Mouse (Mus musculus): ENCODE results near the gene Gpsm3. TPM values are rescaled to one million over a fixed set of nuclear protein-coding genes. Genes with fewer than 3 reads are reported as not detected.
A peak's percentile ranks its signal among the peaks of the same experiment; 100 is the strongest.

Gpsm3 gene
- total and polyA plus RNA-seq, 2 experiments from 2014 or later: 4.8 to 5.4 TPM

DNA sequence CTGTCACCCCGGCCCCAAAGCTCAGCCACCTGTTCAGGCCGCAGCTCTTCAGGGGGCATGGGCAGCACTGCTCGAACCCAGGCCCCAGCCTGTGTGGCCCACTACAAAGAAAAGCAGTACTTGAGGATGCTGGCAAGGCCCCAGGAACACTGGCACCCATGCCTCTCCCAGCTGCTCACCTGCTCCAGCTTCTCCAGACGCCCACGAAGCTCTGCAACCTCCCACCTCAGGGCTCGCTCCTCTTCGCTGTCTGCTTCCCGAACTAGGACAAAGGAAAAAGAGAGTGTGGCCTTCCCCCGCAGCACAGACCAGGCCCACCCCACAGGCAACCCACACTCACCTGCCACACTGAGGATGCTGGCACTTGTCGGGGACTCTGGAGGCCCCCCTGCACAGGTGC, 24.2 kb downstream of the Gpsm3 start:
- ATAC-seq (no peak), DNase-seq (ENCODE audit: low spot score) (peak; percentile 1)
- Histone ChIP-seq H3K4me1 (ENCODE audit: insufficient read depth, low read length) (no peaks in the 10 kb centered on the region), H3K9me3 (ENCODE audit: low read length) (no peaks in the 10 kb centered on the region), H3K36me3 (ENCODE audit: insufficient read depth, low read length) (peaks cover 40% of the 10 kb centered on the region), H3K9ac (replicated peaks; ENCODE audit: low read length) (no peak overlapping the region), H3K4me3 (ENCODE audit: low read length) (no peak overlapping the region), H3K27me3 (ENCODE audit: insufficient read depth, low read length) (no peaks in the 10 kb centered on the region), H3K27ac (no peak overlapping the region), H3K4me2 (ENCODE audit: low read depth, low read length) (no peak overlapping the region)
- no peak for TF ChIP-seq CTCF (IDR thresholded peaks at IDR 0.05; ENCODE audit: low read depth)
- WGBS: 93% methylated on average over 10 of the region's 10 CpGs

DNA sequence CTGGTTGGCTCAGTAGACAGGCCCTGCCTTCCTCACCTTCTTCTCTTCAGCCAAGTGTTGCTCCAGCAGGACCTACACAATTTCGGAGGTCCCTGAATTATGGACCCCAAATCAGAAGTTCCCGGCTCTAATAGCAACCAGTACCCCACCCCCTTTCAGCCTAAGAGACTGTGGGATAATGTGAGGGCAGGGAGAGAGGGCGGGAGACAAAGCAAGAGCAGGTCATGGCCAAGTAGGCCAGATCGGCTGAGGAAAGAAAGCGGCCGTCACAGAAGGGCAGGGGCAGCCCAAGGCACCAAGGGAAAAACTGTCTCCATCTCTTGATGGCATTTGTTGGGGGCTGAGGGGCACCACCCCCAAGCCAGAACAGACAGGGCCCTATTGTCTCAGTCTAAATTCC, 26.3 kb downstream of the Gpsm3 start, which contains the start of gene Egfl8:
Egfl8 (minus strand) TSS at position 101 of the 400 bp plus-strand sequence.
- peak; percentile 0 for DNase-seq (ENCODE audit: low spot score)
- Histone ChIP-seq H3K27ac (no peak within 1 kb of the TSS; the same call in 1 of the 2 replicates), H3K9me3 (ENCODE audit: low read length) (no peaks in the 10 kb centered on the region), H3K4me3 (ENCODE audit: low read length) (no peak within 1 kb of the TSS), H3K9ac (replicated peaks; ENCODE audit: low read length) (no peak within 1 kb of the TSS), H3K27me3 (ENCODE audit: insufficient read depth, low read length) (no peaks in the 10 kb centered on the region), H3K36me3 (ENCODE audit: insufficient read depth, low read length) (peaks cover 40% of the 10 kb centered on the region), H3K4me1 (ENCODE audit: insufficient read depth, low read length) (no peaks in the 10 kb centered on the region), H3K4me2 (ENCODE audit: low read depth, low read length) (no peak within 1 kb of the TSS)
- no peak for TF ChIP-seq CTCF (IDR thresholded peaks at IDR 0.05; ENCODE audit: low read depth)
- 52% methylated on average over 6 of the region's 6 CpGs for WGBS
- ATAC-seq: no peak

GRCm38 (mm10) chr17:34618999-34619398, 29.4 kb downstream of the Gpsm3 start:
- no peak for ATAC-seq
- no peak overlapping the region for H3K9ac ChIP-seq (replicated peaks; ENCODE audit: low read length)
- TF ChIP-seq CTCF (IDR thresholded peaks at IDR 0.05; ENCODE audit: low read depth): peak; percentile 78
- peak; percentile 64 for DNase-seq (ENCODE audit: low spot score)
- H3K4me3 ChIP-seq (ENCODE audit: low read length): no peak overlapping the region
- no peak overlapping the region for H3K27ac ChIP-seq
- H3K4me1 ChIP-seq (ENCODE audit: insufficient read depth, low read length): no peaks in the 10 kb centered on the region
- peaks cover 21% of the 10 kb centered on the region; the same call in 1 of the 2 replicates for H3K36me3 ChIP-seq (ENCODE audit: insufficient read depth, low read length)
- H3K27me3 ChIP-seq (ENCODE audit: insufficient read depth, low read length): no peaks in the 10 kb centered on the region
- 20% methylated on average over 6 of the region's 6 CpGs for WGBS
- no peaks in the 10 kb centered on the region for H3K9me3 ChIP-seq (ENCODE audit: low read length)
- no peak overlapping the region for H3K4me2 ChIP-seq (ENCODE audit: low read depth, low read length)

- Histone ChIP-seq H3K4me1 (ENCODE audit: insufficient read depth, low read length) (no peaks in the 10 kb centered on the region), H3K27me3 (ENCODE audit: insufficient read depth, low read length) (no peaks in the 10 kb centered on the region), H3K4me2 (ENCODE audit: low read depth, low read length) (no peak overlapping the region), H3K27ac (no peak overlapping the region), H3K9me3 (ENCODE audit: low read length) (no peaks in the 10 kb centered on the region), H3K4me3 (ENCODE audit: low read length) (no peak overlapping the region), H3K36me3 (ENCODE audit: insufficient read depth, low read length) (peaks cover 15% of the 10 kb centered on the region; the same call in 1 of the 2 replicates), H3K9ac (replicated peaks; ENCODE audit: low read length) (no peak overlapping the region)
- no peak for TF ChIP-seq CTCF (IDR thresholded peaks at IDR 0.05; ENCODE audit: low read depth)
- DNase-seq (ENCODE audit: low spot score): peak; percentile 1
- WGBS: 92% methylated on average over 8 of the region's 8 CpGs
- no peak for ATAC-seq
Observed at GRCm38 (mm10) chr17:34621006-34621405, 31.4 kb downstream of the Gpsm3 start.

DNA sequence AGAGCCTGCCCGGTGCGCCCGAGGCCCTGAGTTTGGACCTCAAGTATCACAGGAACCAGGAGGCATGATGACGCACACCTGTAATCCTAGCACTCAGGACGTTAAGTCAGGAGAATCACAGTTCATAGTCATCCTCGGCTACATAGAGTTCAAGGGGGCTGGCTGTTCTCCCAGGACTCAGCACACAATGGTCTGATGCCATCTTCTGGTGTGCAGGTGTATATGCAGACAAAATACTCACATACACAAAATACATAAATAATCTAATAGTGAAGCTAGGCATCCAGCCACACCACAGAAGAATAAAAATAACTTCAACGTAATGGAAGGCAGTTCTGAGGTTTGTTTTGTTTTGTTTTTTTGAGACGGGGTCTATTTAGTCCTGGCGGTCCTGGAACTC, 33.6 kb downstream of the Gpsm3 start:
- H3K4me3 ChIP-seq (ENCODE audit: low read length): no peak overlapping the region
- H3K36me3 ChIP-seq (ENCODE audit: insufficient read depth, low read length): peaks cover 8% of the 10 kb centered on the region; the same call in 1 of the 2 replicates
- no peak overlapping the region for H3K27ac ChIP-seq
- ATAC-seq (no peak), DNase-seq (ENCODE audit: low spot score) (no peak)
- H3K9me3 ChIP-seq (ENCODE audit: low read length): no peaks in the 10 kb centered on the region
- peaks cover 8% of the 10 kb centered on the region; the same call in 1 of the 2 replicates for H3K4me1 ChIP-seq (ENCODE audit: insufficient read depth, low read length)
- H3K4me2 ChIP-seq (ENCODE audit: low read depth, low read length): no peak overlapping the region
- 84% methylated on average over 9 of the region's 9 CpGs for WGBS
- no peaks in the 10 kb centered on the region for H3K27me3 ChIP-seq (ENCODE audit: insufficient read depth, low read length)
- no peak overlapping the region for H3K9ac ChIP-seq (replicated peaks; ENCODE audit: low read length)
- peak; percentile 31; the same call in 1 of the 2 replicates for TF ChIP-seq CTCF (IDR thresholded peaks at IDR 0.05; ENCODE audit: low read depth)

- DNase-seq (ENCODE audit: low spot score) (no peak), ATAC-seq (no peak)
- peaks cover 27% of the 10 kb centered on the region for H3K4me1 ChIP-seq (ENCODE audit: insufficient read depth, low read length)
- no peak overlapping the region for H3K4me3 ChIP-seq (ENCODE audit: low read length)
- H3K27ac ChIP-seq: no peak overlapping the region
- peaks cover 6% of the 10 kb centered on the region; the same call in 1 of the 2 replicates for H3K36me3 ChIP-seq (ENCODE audit: insufficient read depth, low read length)
- no peaks in the 10 kb centered on the region for H3K9me3 ChIP-seq (ENCODE audit: low read length)
- 93% methylated on average over 3 of the region's 3 CpGs for WGBS
- H3K27me3 ChIP-seq (ENCODE audit: insufficient read depth, low read length): no peaks in the 10 kb centered on the region
- no peak overlapping the region for H3K9ac ChIP-seq (replicated peaks; ENCODE audit: low read length)
- H3K4me2 ChIP-seq (ENCODE audit: low read depth, low read length): no peak overlapping the region
- no peak for TF ChIP-seq CTCF (IDR thresholded peaks at IDR 0.05; ENCODE audit: low read depth)
Observed at GRCm38 (mm10) chr17:34624981-34625380, 35.4 kb downstream of the Gpsm3 start.

GRCm38 (mm10) chr17:34626062-34626772, 36.6 kb downstream of the Gpsm3 start:
- DNase-seq (ENCODE audit: low spot score) (no peak), ATAC-seq (no peak)
- peak overlapping the region; percentile 55 for H3K4me3 ChIP-seq (ENCODE audit: low read length)
- H3K27me3 ChIP-seq (ENCODE audit: insufficient read depth, low read length): no peaks in the 10 kb centered on the region
- peaks cover 6% of the 10 kb centered on the region; the same call in 1 of the 2 replicates for H3K36me3 ChIP-seq (ENCODE audit: insufficient read depth, low read length)
- H3K27ac ChIP-seq: peak overlapping the region; percentile 95
- WGBS: 46% methylated on average over 16 of the region's 16 CpGs
- no peaks in the 10 kb centered on the region for H3K9me3 ChIP-seq (ENCODE audit: low read length)
- peak overlapping the region; percentile 98 for H3K4me2 ChIP-seq (ENCODE audit: low read depth, low read length)
- peak overlapping the region; percentile 59 for H3K9ac ChIP-seq (replicated peaks; ENCODE audit: low read length)
- no peak for TF ChIP-seq CTCF (IDR thresholded peaks at IDR 0.05; ENCODE audit: low read depth)
- H3K4me1 ChIP-seq (ENCODE audit: insufficient read depth, low read length): peaks cover 38% of the 10 kb centered on the region

All from hindbrain, postnatal 0 days (tissue).